Mouse (Mus musculus): ENCODE measurements at regions not wholly inside any gene's neighbourhood (a gene's known extent, or its start where the extent isn't known, plus 50 kb on each side); places are given as distances from the start of the nearest gene placed in this dataset.

DNA sequence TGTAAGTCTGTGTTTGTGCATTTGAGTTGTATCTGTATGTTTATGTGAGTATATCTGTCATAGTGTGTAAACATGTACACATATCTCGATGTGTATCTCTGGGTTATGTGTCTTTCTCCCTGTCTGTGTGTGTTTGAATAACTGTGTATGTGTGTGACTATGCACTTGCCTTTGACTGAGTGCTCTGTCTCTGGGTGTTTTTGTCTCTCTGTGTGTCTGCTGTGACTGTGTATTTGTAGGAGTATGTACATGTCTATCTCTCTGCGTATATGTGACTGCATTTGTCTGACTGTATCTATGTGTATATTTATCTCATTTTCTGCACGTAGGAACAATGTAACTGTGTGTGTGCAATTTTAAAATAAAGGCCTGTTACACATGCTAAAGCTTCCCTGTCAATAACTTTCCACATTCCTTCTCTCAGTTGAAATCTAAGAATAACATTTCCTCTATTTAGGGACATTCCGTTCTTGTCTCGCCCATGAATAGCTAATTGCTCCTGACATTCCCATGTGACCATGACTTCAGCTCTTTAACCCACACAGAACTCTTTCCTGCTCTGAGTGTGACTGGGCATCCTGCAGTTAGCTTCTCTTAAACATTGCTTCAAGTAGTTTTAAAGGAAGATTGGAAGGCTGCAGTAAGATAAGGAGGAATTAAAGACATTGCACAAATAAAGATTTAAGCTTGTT is 257.2 kb upstream of the Klf6 start:
- 40% methylated on average over 5 of the region's 5 CpGs for WGBS
- H3K36me3 ChIP-seq (ENCODE audit: control insufficient read depth, insufficient read depth, low read length), result no peaks in the 10 kb centered on the region
- H3K9me3 ChIP-seq (ENCODE audit: control insufficient read depth, low read length), result no peaks in the 10 kb centered on the region
- no peak overlapping the region for H3K4me2 ChIP-seq (ENCODE audit: low read depth, low read length)
- ATAC-seq, result peak; percentile 67; the same call in 1 of the 2 replicates
- H3K4me3 ChIP-seq (ENCODE audit: low read length), result no peak overlapping the region
- no peaks in the 10 kb centered on the region for H3K4me1 ChIP-seq (ENCODE audit: control insufficient read depth, insufficient read depth, low read length)
- H3K27ac ChIP-seq (ENCODE audit: low read length), result no peak overlapping the region
- H3K27me3 ChIP-seq (replicated peaks; ENCODE audit: control insufficient read depth, insufficient read depth, low read length), result no peaks in the 10 kb centered on the region
- no peak overlapping the region for H3K9ac ChIP-seq (ENCODE audit: low read depth, low read length)

DNA sequence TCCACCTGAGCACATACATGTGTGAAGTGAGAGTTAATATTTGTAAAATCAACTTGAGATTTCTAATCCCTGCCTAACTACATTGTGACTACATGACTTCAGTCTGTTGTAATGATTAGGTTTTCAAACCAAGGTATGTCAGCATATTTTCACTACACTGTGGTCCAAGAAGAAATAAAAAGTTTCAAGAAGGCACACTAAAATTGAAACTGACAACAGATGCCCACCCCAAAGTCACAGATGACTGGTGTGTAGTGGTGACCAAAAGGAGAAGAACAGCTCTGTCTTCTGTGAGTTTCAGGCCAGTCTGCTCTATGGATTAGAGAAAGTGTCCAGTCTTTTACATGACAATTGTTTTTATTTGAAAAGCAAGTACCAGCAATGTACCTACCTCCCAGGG is 255.9 kb upstream of the Klf6 start:
- Histone ChIP-seq H3K27me3 (replicated peaks; ENCODE audit: control insufficient read depth, insufficient read depth, low read length) (no peaks in the 10 kb centered on the region), H3K9me3 (ENCODE audit: control insufficient read depth, low read length) (no peaks in the 10 kb centered on the region), H3K36me3 (ENCODE audit: control insufficient read depth, insufficient read depth, low read length) (no peaks in the 10 kb centered on the region), H3K4me1 (ENCODE audit: control insufficient read depth, insufficient read depth, low read length) (no peaks in the 10 kb centered on the region), H3K4me2 (ENCODE audit: low read depth, low read length) (no peak overlapping the region), H3K9ac (ENCODE audit: low read depth, low read length) (no peak overlapping the region), H3K4me3 (ENCODE audit: low read length) (no peak overlapping the region), H3K27ac (ENCODE audit: low read length) (no peak overlapping the region)
- no peak for ATAC-seq

DNA sequence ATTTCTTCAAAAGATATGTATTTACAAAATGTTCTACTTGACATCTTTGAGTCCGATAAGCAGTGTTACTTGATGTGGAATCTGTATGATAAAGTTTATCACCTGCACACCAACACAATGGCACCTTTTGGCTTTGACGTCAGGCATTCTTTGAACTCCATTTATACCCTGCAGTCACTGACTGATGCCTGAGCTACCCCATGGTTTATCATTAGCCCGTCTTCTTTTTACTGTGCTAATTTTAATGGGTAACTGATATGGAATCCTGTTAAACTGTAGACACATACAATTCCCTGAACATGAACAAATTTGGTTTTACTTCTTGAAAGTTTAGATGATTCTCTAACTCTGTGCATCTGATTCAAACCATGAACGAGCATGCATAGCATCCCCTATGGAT is 253.8 kb upstream of the Klf6 start:
- no peak overlapping the region for H3K4me2 ChIP-seq (ENCODE audit: low read depth, low read length)
- no peak overlapping the region for H3K27ac ChIP-seq (ENCODE audit: low read length)
- no peak overlapping the region for H3K4me3 ChIP-seq (ENCODE audit: low read length)
- no peak for ATAC-seq
- H3K9me3 ChIP-seq (ENCODE audit: control insufficient read depth, low read length), result no peaks in the 10 kb centered on the region
- H3K36me3 ChIP-seq (ENCODE audit: control insufficient read depth, insufficient read depth, low read length), result no peaks in the 10 kb centered on the region
- 79% methylated on average over 4 of the region's 4 CpGs for WGBS
- H3K4me1 ChIP-seq (ENCODE audit: control insufficient read depth, insufficient read depth, low read length), result no peaks in the 10 kb centered on the region
- H3K9ac ChIP-seq (ENCODE audit: low read depth, low read length), result no peak overlapping the region
- H3K27me3 ChIP-seq (replicated peaks; ENCODE audit: control insufficient read depth, insufficient read depth, low read length), result no peaks in the 10 kb centered on the region

DNA sequence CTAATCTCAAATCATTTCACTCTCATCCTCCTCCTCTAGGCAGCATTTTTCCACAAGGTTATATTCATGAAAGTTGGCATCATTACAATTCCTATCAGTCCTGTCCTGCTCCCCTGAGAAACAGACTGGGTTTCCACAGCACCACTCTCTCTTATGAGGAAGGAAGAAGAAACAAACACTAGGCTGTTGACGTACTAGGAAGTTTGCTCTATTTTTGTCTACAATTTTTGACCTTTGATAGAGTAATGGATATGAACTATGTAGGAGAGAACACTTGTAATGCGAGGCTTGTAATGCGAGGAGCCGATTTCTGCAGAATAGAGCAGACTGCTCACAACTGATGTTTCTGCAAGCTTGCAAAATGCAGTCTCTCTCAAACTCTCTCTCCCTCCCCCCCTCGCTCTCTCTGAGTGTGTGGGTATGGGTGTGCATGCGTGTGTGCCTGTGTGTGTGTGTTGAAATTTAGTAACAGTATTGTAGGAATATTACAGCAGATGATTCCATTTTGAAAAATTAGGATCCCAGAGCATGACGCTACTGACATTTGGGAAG is 247.0 kb upstream of the Klf6 start:
- Histone ChIP-seq H3K4me1 (ENCODE audit: control insufficient read depth, insufficient read depth, low read length) (no peaks in the 10 kb centered on the region), H3K27me3 (replicated peaks; ENCODE audit: control insufficient read depth, insufficient read depth, low read length) (no peaks in the 10 kb centered on the region), H3K4me3 (ENCODE audit: low read length) (no peak overlapping the region), H3K36me3 (ENCODE audit: control insufficient read depth, insufficient read depth, low read length) (no peaks in the 10 kb centered on the region), H3K4me2 (ENCODE audit: low read depth, low read length) (no peak overlapping the region), H3K27ac (ENCODE audit: low read length) (no peak overlapping the region), H3K9me3 (ENCODE audit: control insufficient read depth, low read length) (no peaks in the 10 kb centered on the region), H3K9ac (ENCODE audit: low read depth, low read length) (no peak overlapping the region)
- WGBS, result 76% methylated on average over 7 of the region's 7 CpGs
- ATAC-seq, result 0 out of 2 replicates have a peak, but pooled peaks have one; percentile 26

DNA sequence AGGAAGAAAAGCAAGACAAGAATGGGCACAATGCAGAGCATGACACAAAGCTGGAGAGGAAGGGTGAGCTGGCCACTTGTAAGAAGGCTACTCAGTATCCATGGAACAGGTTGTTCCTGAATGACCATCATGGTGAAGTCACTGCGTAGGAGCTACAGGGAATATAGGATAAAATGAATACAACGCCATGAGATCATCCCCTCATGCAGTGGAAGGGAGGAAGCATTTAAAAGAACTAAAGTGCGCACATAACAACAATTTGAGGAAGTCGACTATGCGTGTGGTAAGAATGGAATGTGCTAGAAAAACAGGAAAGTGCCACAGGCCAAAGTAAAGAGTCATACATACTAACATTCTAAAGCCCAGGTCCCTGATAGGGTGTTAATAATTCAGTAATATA is 246.4 kb upstream of the Klf6 start:
- Histone ChIP-seq H3K9ac (ENCODE audit: low read depth, low read length) (no peak overlapping the region), H3K36me3 (ENCODE audit: control insufficient read depth, insufficient read depth, low read length) (no peaks in the 10 kb centered on the region), H3K4me1 (ENCODE audit: control insufficient read depth, insufficient read depth, low read length) (no peaks in the 10 kb centered on the region), H3K27ac (ENCODE audit: low read length) (no peak overlapping the region), H3K27me3 (replicated peaks; ENCODE audit: control insufficient read depth, insufficient read depth, low read length) (no peaks in the 10 kb centered on the region), H3K4me2 (ENCODE audit: low read depth, low read length) (no peak overlapping the region), H3K4me3 (ENCODE audit: low read length) (no peak overlapping the region), H3K9me3 (ENCODE audit: control insufficient read depth, low read length) (no peaks in the 10 kb centered on the region)
- ATAC-seq, result no peak
- WGBS, result 83% methylated on average over 5 of the region's 5 CpGs

DNA sequence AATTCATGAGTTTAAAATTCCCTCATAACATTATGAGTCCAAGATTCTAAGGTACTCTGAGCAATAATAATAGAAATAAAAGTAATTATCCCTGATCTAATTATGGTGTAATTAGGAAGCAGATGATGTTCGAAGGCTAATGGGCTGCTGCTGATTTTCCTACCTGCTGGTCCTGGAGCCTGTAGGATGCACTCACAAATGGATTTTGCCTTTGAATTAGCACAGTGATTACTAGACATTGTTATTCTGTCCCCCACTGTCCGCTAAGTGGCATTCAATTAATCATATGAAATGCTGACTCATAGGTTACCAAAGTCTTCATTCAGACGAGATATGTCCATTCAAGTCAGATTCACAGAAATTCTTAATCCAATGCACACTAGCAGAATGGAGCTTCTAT is 246.0 kb upstream of the Klf6 start:
- Histone ChIP-seq H3K36me3 (ENCODE audit: control insufficient read depth, insufficient read depth, low read length) (no peaks in the 10 kb centered on the region), H3K27ac (ENCODE audit: low read length) (no peak overlapping the region), H3K27me3 (replicated peaks; ENCODE audit: control insufficient read depth, insufficient read depth, low read length) (no peaks in the 10 kb centered on the region), H3K9ac (ENCODE audit: low read depth, low read length) (no peak overlapping the region), H3K4me1 (ENCODE audit: control insufficient read depth, insufficient read depth, low read length) (no peaks in the 10 kb centered on the region), H3K4me3 (ENCODE audit: low read length) (no peak overlapping the region), H3K9me3 (ENCODE audit: control insufficient read depth, low read length) (no peaks in the 10 kb centered on the region), H3K4me2 (ENCODE audit: low read depth, low read length) (no peak overlapping the region)
- ATAC-seq, result no peak
- WGBS, result 77% methylated on average over 3 of the region's 3 CpGs

DNA sequence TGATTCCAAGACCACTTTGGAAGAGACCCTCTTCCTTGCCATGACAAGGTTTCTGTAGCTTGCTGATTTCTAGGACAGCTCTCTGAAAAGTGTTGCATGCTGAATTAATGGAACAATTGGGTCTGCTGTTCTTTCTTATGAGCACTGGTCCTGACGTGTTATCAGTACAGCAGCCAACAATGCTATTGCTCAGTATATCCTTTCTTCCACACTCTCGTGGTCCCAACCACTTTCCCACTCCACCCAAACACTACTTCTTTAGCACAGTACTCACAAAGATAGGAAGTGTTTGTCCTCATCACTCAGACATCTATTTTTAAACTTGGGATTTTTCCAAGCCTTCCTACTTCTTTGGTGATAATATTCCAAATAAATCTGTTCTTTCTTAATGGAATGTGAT is 233.2 kb upstream of the Klf6 start:
- Histone ChIP-seq H3K4me3 (ENCODE audit: low read length) (no peak overlapping the region), H3K27ac (ENCODE audit: low read length) (no peak overlapping the region), H3K9me3 (ENCODE audit: control insufficient read depth, low read length) (no peaks in the 10 kb centered on the region), H3K9ac (ENCODE audit: low read depth, low read length) (no peak overlapping the region), H3K27me3 (replicated peaks; ENCODE audit: control insufficient read depth, insufficient read depth, low read length) (no peaks in the 10 kb centered on the region), H3K4me2 (ENCODE audit: low read depth, low read length) (no peak overlapping the region), H3K36me3 (ENCODE audit: control insufficient read depth, insufficient read depth, low read length) (no peaks in the 10 kb centered on the region), H3K4me1 (ENCODE audit: control insufficient read depth, insufficient read depth, low read length) (no peaks in the 10 kb centered on the region)
- 62% methylated on average over 2 of the region's 2 CpGs for WGBS
- ATAC-seq, result no peak

DNA sequence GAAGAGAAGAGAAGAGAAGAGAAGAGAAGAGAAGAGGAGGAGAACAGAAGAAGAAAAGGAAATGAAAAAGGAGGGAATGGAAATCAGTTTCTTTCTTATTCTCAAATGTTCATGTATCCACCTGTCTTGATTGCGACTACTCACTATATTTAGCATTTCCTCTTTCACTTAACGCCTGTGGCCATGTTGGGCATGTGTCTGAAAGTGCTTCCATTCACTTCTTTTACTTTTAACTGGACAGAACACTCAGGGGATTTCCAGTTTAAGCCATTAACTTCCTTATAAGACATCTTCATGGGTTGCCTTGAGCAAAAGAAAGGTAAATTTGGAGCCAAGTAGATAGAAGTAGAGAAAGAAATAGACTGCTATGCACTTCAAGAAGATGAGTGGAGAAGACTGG is 226.3 kb upstream of the Klf6 start:
- Histone ChIP-seq H3K9me3 (ENCODE audit: control insufficient read depth, low read length) (no peaks in the 10 kb centered on the region), H3K4me2 (ENCODE audit: low read depth, low read length) (no peak overlapping the region), H3K27ac (ENCODE audit: low read length) (no peak overlapping the region), H3K9ac (ENCODE audit: low read depth, low read length) (no peak overlapping the region), H3K36me3 (ENCODE audit: control insufficient read depth, insufficient read depth, low read length) (no peaks in the 10 kb centered on the region), H3K4me1 (ENCODE audit: control insufficient read depth, insufficient read depth, low read length) (no peaks in the 10 kb centered on the region), H3K4me3 (ENCODE audit: low read length) (no peak overlapping the region), H3K27me3 (replicated peaks; ENCODE audit: control insufficient read depth, insufficient read depth, low read length) (no peaks in the 10 kb centered on the region)
- WGBS, result 72% methylated on average over 2 of the region's 2 CpGs
- no peak for ATAC-seq

DNA sequence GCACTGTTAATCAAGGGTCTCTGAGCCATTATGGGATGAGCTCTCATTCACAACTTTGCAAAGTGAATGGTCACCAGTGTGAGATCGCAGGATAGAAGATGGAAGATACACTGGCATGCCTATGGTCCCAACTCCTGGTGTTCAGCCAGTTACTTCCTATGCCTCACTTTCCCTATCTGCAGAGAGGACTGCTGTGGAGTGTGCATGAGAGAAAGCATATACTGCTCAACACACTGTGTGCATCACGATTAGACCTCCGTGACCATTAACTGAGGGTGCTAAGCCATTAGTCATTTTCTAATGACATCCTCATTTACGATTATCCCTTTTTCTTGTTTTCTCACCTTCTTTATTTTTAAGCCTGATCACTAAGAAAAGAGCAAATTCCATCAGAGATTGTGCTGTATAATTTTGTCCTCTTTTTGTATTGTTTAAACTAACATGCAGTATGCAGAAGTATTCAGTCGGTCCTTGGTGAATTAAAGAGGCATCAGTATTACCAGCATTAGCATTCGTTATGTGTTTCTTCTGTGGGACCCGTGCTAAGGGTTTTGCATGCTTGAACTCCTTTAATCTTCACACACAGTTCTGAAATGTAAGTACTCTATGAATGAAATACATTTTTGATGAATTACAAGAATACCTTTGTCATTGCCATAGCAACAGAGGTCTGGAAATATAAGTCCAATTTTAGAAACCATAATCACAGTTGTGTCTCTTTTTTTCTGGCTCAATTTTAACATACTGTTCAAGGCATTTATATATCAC is 219.4 kb upstream of the Klf6 start:
- Histone ChIP-seq H3K9me3 (ENCODE audit: control insufficient read depth, low read length) (no peaks in the 10 kb centered on the region), H3K4me1 (ENCODE audit: control insufficient read depth, insufficient read depth, low read length) (no peaks in the 10 kb centered on the region), H3K4me3 (ENCODE audit: low read length) (no peak overlapping the region), H3K9ac (ENCODE audit: low read depth, low read length) (no peak overlapping the region), H3K36me3 (ENCODE audit: control insufficient read depth, insufficient read depth, low read length) (no peaks in the 10 kb centered on the region), H3K27ac (ENCODE audit: low read length) (no peak overlapping the region), H3K27me3 (replicated peaks; ENCODE audit: control insufficient read depth, insufficient read depth, low read length) (no peaks in the 10 kb centered on the region), H3K4me2 (ENCODE audit: low read depth, low read length) (no peak overlapping the region)
- no peak for ATAC-seq
- 84% methylated on average over 7 of the region's 7 CpGs for WGBS
